ENCODE assay signal across 27 mouse cellular contexts in the genomic region with DNA sequence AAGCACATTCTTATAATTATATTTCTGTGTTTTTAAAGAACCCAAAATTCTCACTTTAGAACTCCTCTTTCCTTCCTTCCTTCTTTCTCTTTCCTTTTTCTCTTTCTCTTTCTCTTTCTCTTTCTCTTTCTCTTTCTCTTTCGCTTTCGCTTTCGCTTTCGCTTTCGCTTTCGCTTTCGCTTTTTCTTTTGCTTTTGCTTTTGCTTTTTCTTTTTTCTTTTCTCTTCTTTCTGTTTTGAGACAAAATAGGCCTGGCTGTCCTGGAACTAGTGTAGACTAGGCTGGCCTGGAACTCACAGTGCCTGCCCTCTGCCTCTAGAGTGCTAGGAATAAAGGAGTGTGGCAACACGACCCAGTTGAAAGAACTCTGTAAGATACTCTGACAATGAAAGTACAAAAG. TPM values are rescaled to one million over a fixed set of nuclear protein-coding genes. Genes with fewer than 3 reads are reported as not detected.
DNase-seq lines count a peak whose midpoint lies in the region; ATAC-seq and TF ChIP-seq lines count a peak whose summit lies in the region.
"Had no signal": no experiment of that assay in that cellular context is flagged by ENCODE, and none has a peak within 500 bp of the region (broad histone marks: within the 10 kb centered on the region; RNA-seq: fewer than 3 reads in every experiment).

No protein-coding gene starts in this region.

- H3K9ac ChIP-seq in ES-E14 (ENCODE audit: insufficient read depth, low read depth, low read length, poor library complexity, severe bottlenecking): no peak overlapping the region
- no peak overlapping the region for H3K9ac ChIP-seq in midbrain, embryonic 11.5 days (ENCODE audit: low read length)
- H3K9ac ChIP-seq: embryonic facial prominence, embryonic 12.5 days; forebrain, embryonic 15.5 days; heart, embryonic 13.5 days; limb, embryonic 12.5 days; lung, embryonic 15.5 days had no signal

- peak overlapping the region; percentile 85 for H3K4me3 ChIP-seq in megakaryocyte, embryonic 14.5 days (replicated peaks)
- no peak overlapping the region for H3K4me3 ChIP-seq in ES-E14 (ENCODE audit: insufficient read depth in 1 of 2, low read depth in 1 of 2, low read length in 2 of 2, poor library complexity in 1 of 2, severe bottlenecking in 1 of 2)
- H3K4me3 ChIP-seq in midbrain, embryonic 11.5 days (ENCODE audit: low read depth, low read length): no peak overlapping the region
- H3K4me3 ChIP-seq: embryonic facial prominence, embryonic 12.5 days; forebrain, embryonic 15.5 days; heart, embryonic 13.5 days; hindbrain, embryonic 10.5 days; left cerebral cortex, adult 2 months; limb, embryonic 12.5 days; lung, embryonic 15.5 days; myocyte had no signal

- DNase-seq in ES-E14 (ENCODE audit: low read depth, low spot score) (no peak), adipocyte (ENCODE audit: low spot score) (peak; percentile 62)
- DNase-seq in ovary, postnatal 10 days (ENCODE audit: low spot score): no peak
- DNase-seq in kidney, postnatal 10 days: no peak
- no peak for DNase-seq in thymus, postnatal 25 days
- no peak for DNase-seq in midbrain, embryonic 11.5 days (ENCODE audit: low spot score, missing footprints)
- DNase-seq: adrenal gland, postnatal 25 days; cerebellum, adult 11-12 months; cerebellum, adult 9-11 months; embryo, embryonic 11 days; heart, postnatal 10 days; kidney, adult 8-10 months; kidney, postnatal 14 days; right cerebral cortex, postnatal 25 days; thymus, postnatal 14 days had no signal

- in situ Hi-C loops in ES-E14 (cut with MboI; ENCODE audit: low sequenced_read_pairs in 2 of 2, unreplicated experiment in 2 of 2): no loop called here

- no peak overlapping the region for H3K4me2 ChIP-seq in midbrain, embryonic 11.5 days
- H3K4me2 ChIP-seq: embryonic facial prominence, embryonic 12.5 days; forebrain, embryonic 15.5 days; heart, embryonic 13.5 days; limb, embryonic 12.5 days; lung, embryonic 15.5 days had no signal

- H3K27me3 ChIP-seq in megakaryocyte, embryonic 14.5 days (replicated peaks): no peaks in the 10 kb centered on the region
- no peaks in the 10 kb centered on the region for H3K27me3 ChIP-seq in midbrain, embryonic 11.5 days (ENCODE audit: control insufficient read depth, insufficient read depth, low read length)
- H3K27me3 ChIP-seq: embryonic facial prominence, embryonic 12.5 days; forebrain, embryonic 15.5 days; heart, embryonic 13.5 days; limb, embryonic 12.5 days; lung, embryonic 15.5 days had no signal

- no peak for ATAC-seq in megakaryocyte, adult 5-6 weeks (ENCODE audit: poor library complexity, severe bottlenecking)
- no peak for ATAC-seq in midbrain, embryonic 11.5 days (ENCODE audit: low FRiP score)
- ATAC-seq: forebrain, embryonic 15.5 days; hindbrain, embryonic 16.5 days; intestine, embryonic 16.5 days had no signal

- no peaks in the 10 kb centered on the region for H3K36me3 ChIP-seq in megakaryocyte, embryonic 14.5 days (replicated peaks; ENCODE audit: low read length)
- H3K36me3 ChIP-seq in ES-E14 (ENCODE audit: control insufficient read depth, insufficient read depth, low read length, poor library complexity, severe bottlenecking): no peaks in the 10 kb centered on the region
- H3K36me3 ChIP-seq in midbrain, embryonic 11.5 days (ENCODE audit: control insufficient read depth, insufficient read depth, low read length): no peaks in the 10 kb centered on the region
- H3K36me3 ChIP-seq: embryonic facial prominence, embryonic 12.5 days; forebrain, embryonic 15.5 days; limb, embryonic 12.5 days; lung, embryonic 15.5 days had no signal

- H3K9me3 ChIP-seq in megakaryocyte, embryonic 14.5 days: no peaks in the 10 kb centered on the region
- no peaks in the 10 kb centered on the region for H3K9me3 ChIP-seq in ES-E14 (ENCODE audit: control insufficient read depth, insufficient read depth, low read depth, low read length)
- no peaks in the 10 kb centered on the region for H3K9me3 ChIP-seq in midbrain, embryonic 11.5 days (ENCODE audit: control insufficient read depth, low read length)
- H3K9me3 ChIP-seq: embryonic facial prominence, embryonic 12.5 days; forebrain, embryonic 15.5 days; hindbrain, embryonic 10.5 days; limb, embryonic 12.5 days; lung, embryonic 15.5 days had no signal

- H3K4me1 ChIP-seq in megakaryocyte, embryonic 14.5 days: peaks cover 4% of the 10 kb centered on the region
- H3K4me1 ChIP-seq in ES-E14 (ENCODE audit: control insufficient read depth in 2 of 2, insufficient read depth in 2 of 2, low read length in 2 of 2, poor library complexity in 1 of 2): peaks cover 4 to 7% of the 10 kb centered on the region in 2 experiments
- H3K4me1 ChIP-seq in midbrain, embryonic 11.5 days (ENCODE audit: control insufficient read depth, insufficient read depth, low read length): no peaks in the 10 kb centered on the region
- H3K4me1 ChIP-seq: embryonic facial prominence, embryonic 12.5 days; forebrain, embryonic 15.5 days; hindbrain, embryonic 10.5 days; limb, embryonic 12.5 days; lung, embryonic 15.5 days had no signal

- peak overlapping the region; percentile 53; the same call in 1 of the 2 replicates for H3K27ac ChIP-seq in ES-E14 (ENCODE audit: insufficient read depth, low read depth, low read length, poor library complexity, severe bottlenecking)
- no peak overlapping the region for H3K27ac ChIP-seq in midbrain, embryonic 11.5 days (ENCODE audit: low read depth, low read length)
- H3K27ac ChIP-seq: embryonic facial prominence, embryonic 12.5 days; forebrain, embryonic 15.5 days; heart, embryonic 13.5 days; hindbrain, embryonic 10.5 days; left cerebral cortex, adult 2 months; limb, embryonic 12.5 days; lung, embryonic 15.5 days had no signal

- 89% methylated on average over 8 of the region's 8 CpGs for WGBS in midbrain, embryonic 11.5 days

TF ChIP-seq in ES-E14, 5 proteins besides CTCF, POLR2A, EP300 and RAD21:
- TF ChIP-seq ZC3H11A (IDR thresholded peaks at IDR 0.05; ENCODE audit: borderline replicate concordance, low read depth, low read length) (no peak), MAFK (IDR thresholded peaks at IDR 0.05; ENCODE audit: insufficient read depth, low read depth, low read length) (no peak), HCFC1 (IDR thresholded peaks at IDR 0.05; ENCODE audit: borderline replicate concordance, insufficient read depth, low read length) (no peak)

RNA-seq across cellular contexts. Expression of a gene that starts 22.3 kb away (rescaled TPM):
- 13.9 and 22.7 TPM in 2 replicates for polyA plus RNA-seq in megakaryocyte, embryonic 14.5 days (2012; ENCODE audit: insufficient read depth, low replicate concordance)
- total RNA-seq in megakaryocyte, adult 5-6 weeks (2015): 74.3 and 82.8 TPM in 2 replicates
- 50.0 and 55.3 TPM in 2 replicates for total RNA-seq in megakaryocyte, adult 5-6 weeks (2017)
- total RNA-seq in ES-E14 (2012; rRNA removed): 56.7 and 61.4 TPM in 2 replicates
- 80.1 and 81.4 TPM in 2 replicates for polyA plus RNA-seq in midbrain, embryonic 11.5 days (2014; fragmentation: Nextera tagmentation; extraction: Ambion mirVana)
